1 mouse cellular context compared by ENCODE assay signal in the genomic region with DNA sequence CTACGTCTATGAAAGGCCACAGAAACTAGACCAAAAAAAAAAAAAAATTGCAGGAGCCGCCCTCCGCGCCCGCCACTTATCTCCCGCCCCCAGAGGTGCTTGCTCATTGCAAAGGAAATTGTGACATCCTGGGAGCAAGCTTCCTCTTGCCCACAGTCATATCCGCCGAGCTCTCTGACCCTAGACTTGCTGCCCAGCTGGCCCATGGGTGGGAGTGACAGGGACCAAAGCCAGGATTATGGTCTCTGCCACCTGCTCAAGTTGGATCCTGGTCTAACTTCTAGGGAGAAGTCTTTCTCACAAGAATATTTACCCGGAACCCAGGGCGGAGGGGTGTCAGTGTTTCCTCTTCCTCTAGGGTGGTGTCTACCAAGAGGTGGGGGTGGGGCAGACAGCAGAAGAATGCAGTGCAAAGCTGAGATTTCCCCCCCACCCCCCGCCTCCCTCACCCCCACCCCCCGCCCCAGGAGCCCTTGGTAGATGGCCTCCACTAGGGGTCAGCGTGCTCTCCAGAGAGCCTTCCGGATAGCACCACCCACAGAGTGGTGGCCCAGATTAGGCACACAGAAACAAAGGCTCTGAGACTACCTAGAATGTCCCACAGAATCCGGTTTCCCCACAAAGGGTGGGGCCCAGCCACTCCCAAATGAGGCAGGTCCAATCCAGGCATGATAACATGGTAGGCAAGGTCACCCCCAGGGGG.
TF ChIP-seq lines count a peak whose summit lies in the region.

No protein-coding gene starts in this region.

TF ChIP-seq in myocyte, 11 proteins besides CTCF, POLR2A, EP300 and RAD21:
- TF ChIP-seq USF1 (IDR thresholded peaks at IDR 0.05; ENCODE audit: low read depth): no peak
- TF ChIP-seq TCF12 (IDR thresholded peaks at IDR 0.05; ENCODE audit: insufficient read depth, poor library complexity, severe bottlenecking): peak; percentile 81
- peak; percentile 8 for TF ChIP-seq E2F4 (IDR thresholded peaks at IDR 0.05; ENCODE audit: insufficient read depth)
- no peak for TF ChIP-seq MAX (IDR thresholded peaks at IDR 0.05; ENCODE audit: low read depth)
- TF ChIP-seq SRF (IDR thresholded peaks at IDR 0.05; ENCODE audit: control insufficient read depth, insufficient read length, low read depth): no peak
- TF ChIP-seq POLR2AphosphoS2 (IDR thresholded peaks at IDR 0.05; ENCODE audit: insufficient read length, low read depth): peak; percentile 26
- peak in 2 of 3 experiments; percentile 19 to 89 for TF ChIP-seq MYOG (IDR thresholded peaks at IDR 0.05; ENCODE audit: control insufficient read depth in 1 of 3, insufficient read depth in 1 of 3, insufficient read length in 2 of 3, low read depth in 2 of 3)
- TF ChIP-seq TCF3 (IDR thresholded peaks at IDR 0.05; ENCODE audit: insufficient read length, low read depth): peak; percentile 67
- TF ChIP-seq MYOD1 (IDR thresholded peaks at IDR 0.05; ENCODE audit: control insufficient read depth in 1 of 3, insufficient read length in 2 of 3, low read depth in 2 of 3): peak in 2 of 3 experiments; percentile 77 to 91
- peak; percentile 87 for TF ChIP-seq CEBPB (IDR thresholded peaks at IDR 0.05; ENCODE audit: insufficient read depth, poor library complexity, severe bottlenecking)
TF ChIP-seq in myocyte: peak in this region for 7.
